In the genomic region with DNA sequence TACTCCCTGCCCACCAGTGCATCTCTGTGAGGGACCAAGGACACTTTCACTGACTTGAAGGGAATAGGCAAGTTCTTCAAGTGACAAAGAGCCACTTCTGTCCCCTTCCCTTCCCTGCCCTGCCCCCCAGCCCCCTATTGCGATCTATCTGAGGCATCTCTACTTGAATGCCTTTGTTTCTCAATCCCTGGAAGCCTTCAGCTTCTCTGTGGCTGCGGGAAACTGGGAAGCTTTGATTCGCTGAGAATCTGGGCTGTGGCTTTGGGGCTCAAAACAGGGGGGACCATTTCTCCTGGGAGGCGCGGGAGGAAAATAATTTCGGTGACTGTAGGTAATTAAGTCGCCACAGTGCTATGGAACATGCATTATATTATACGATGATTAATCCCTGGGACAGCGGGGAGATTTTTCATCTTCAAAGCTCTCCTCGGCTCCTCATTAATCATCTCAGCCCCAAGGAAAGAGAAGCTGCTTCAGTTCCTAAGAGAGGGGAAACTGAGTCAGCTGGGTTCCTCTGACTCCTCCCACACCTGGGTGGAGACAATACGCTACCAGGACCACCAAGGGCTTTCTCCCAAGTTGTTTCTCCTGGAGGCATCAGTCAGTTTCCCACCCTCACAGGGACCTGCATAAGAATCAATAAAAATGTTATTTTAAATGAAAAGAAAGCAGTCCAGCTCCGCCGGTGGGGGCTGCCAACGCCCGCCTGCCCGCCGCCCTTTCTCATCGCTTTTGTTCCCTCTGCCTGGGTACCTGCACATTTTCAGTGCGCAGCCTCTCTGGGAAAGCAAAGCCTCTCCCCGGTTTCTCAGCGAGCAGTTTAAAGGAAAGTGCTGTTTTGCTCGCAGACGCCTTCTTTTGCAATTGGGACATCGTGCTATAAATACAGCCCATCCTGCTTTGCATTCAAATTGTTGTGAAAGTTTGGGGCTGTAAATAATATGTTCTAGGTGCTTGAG, we compare ENCODE assay signal across 8 mouse cellular contexts. TPM values are rescaled to one million over a fixed set of nuclear protein-coding genes. Genes with fewer than 3 reads are reported as not detected.
DNase-seq lines count a peak whose midpoint lies in the region; ATAC-seq lines count a peak whose summit lies in the region.
"Had no signal": no experiment of that assay in that cellular context is flagged by ENCODE, and none has a peak within 500 bp of the region (broad histone marks: within the 10 kb centered on the region; RNA-seq: fewer than 3 reads in every experiment).

No protein-coding gene starts in this region.

- no peaks in the 10 kb centered on the region for H3K9me3 ChIP-seq in hindbrain, embryonic 16.5 days (ENCODE audit: control insufficient read depth, low read length)
- no peaks in the 10 kb centered on the region for H3K9me3 ChIP-seq in midbrain, embryonic 11.5 days (ENCODE audit: control insufficient read depth, low read length)

- peak overlapping the region; percentile 53 for H3K9ac ChIP-seq in hindbrain, embryonic 16.5 days (ENCODE audit: low read depth, low read length)
- peak overlapping the region; percentile 31 for H3K9ac ChIP-seq in midbrain, embryonic 11.5 days (ENCODE audit: low read length)

- peak overlapping the region; percentile 26 for H3K4me3 ChIP-seq in hindbrain, embryonic 16.5 days (ENCODE audit: low read length)
- H3K4me3 ChIP-seq in midbrain, embryonic 11.5 days (ENCODE audit: low read depth, low read length), result peak overlapping the region; percentile 26

- peaks cover 13% of the 10 kb centered on the region; the same call in 1 of the 2 replicates for H3K4me1 ChIP-seq in hindbrain, embryonic 16.5 days (ENCODE audit: control insufficient read depth, insufficient read depth, low read depth, low read length)
- peaks cover 7% of the 10 kb centered on the region for H3K4me1 ChIP-seq in midbrain, embryonic 11.5 days (ENCODE audit: control insufficient read depth, insufficient read depth, low read length)

- H3K4me2 ChIP-seq in hindbrain, embryonic 16.5 days (ENCODE audit: low read length), result peak overlapping the region; percentile 56
- peak overlapping the region; percentile 55 for H3K4me2 ChIP-seq in midbrain, embryonic 11.5 days

- no peaks in the 10 kb centered on the region for H3K36me3 ChIP-seq in hindbrain, embryonic 16.5 days (ENCODE audit: control insufficient read depth, insufficient read depth, low read length)
- no peaks in the 10 kb centered on the region for H3K36me3 ChIP-seq in midbrain, embryonic 11.5 days (ENCODE audit: control insufficient read depth, insufficient read depth, low read length)

- WGBS in hindbrain, embryonic 16.5 days, result 3% methylated on average over 24 of the region's 24 CpGs
- 4% methylated on average over 24 of the region's 24 CpGs for WGBS in midbrain, embryonic 11.5 days

- ATAC-seq in hindbrain, embryonic 16.5 days, result peak; percentile 77
- ATAC-seq in midbrain, embryonic 11.5 days (ENCODE audit: low FRiP score), result peak; percentile 50; the same call in 1 of the 2 replicates

- H3K27me3 ChIP-seq in hindbrain, embryonic 16.5 days (replicated peaks; ENCODE audit: control insufficient read depth, insufficient read depth, low read length), result no peaks in the 10 kb centered on the region
- peaks cover 3% of the 10 kb centered on the region; the same call in 1 of the 2 replicates for H3K27me3 ChIP-seq in midbrain, embryonic 11.5 days (ENCODE audit: control insufficient read depth, insufficient read depth, low read length)

- peak overlapping the region; percentile 72 for H3K27ac ChIP-seq in hindbrain, embryonic 16.5 days (ENCODE audit: low read depth, low read length)
- H3K27ac ChIP-seq in midbrain, embryonic 11.5 days (ENCODE audit: low read depth, low read length), result no peak overlapping the region

- DNase-seq in Muller cell, postnatal 12 days (ENCODE audit: inconsistent ontology term), result peak; percentile 46
- peak; percentile 40 for DNase-seq in brain, embryonic 18.5 days (ENCODE audit: low read depth, low spot score)
- DNase-seq in midbrain, embryonic 11.5 days (ENCODE audit: low spot score, missing footprints), result peak; percentile 91
- no peak for DNase-seq in adrenal gland, postnatal 4 days (ENCODE audit: low spot score in 2 of 2)
- DNase-seq in ovary, adult 18-20 months (ENCODE audit: low spot score), result no peak
- DNase-seq in cerebellum, adult 18-20 months, result no peak

RNA-seq across cellular contexts. Expression of a gene that starts 14.1 kb away (rescaled TPM):
- not detected in 2 replicates for polyA plus RNA-seq in hindbrain, embryonic 16.5 days (2015; fragmentation: Nextera tagmentation; extraction: Ambion mirVana)
- polyA plus RNA-seq in midbrain, embryonic 11.5 days (2014; fragmentation: Nextera tagmentation; extraction: Ambion mirVana), result 0.15 and 0.32 TPM in 2 replicates
- total RNA-seq in adrenal gland, postnatal 4 days (2021), result 1 to 10 TPM in 1 of 2 experiments, under 1 TPM in 1; 0.84 to 2.4 TPM
- total RNA-seq: liver, adult 2 months had no signal
- polyA plus RNA-seq: liver, adult 2 months had no signal

Comparison
In these comparisons a context has a peak if more than half of its experiments do, and no peak if none do; other contexts are left out.
1. DNase-seq: peak in Muller cell, postnatal 12 days (single experiment), brain, embryonic 18.5 days (single experiment) and midbrain, embryonic 11.5 days (single experiment); none in adrenal gland, postnatal 4 days (0 of 2), ovary, adult 18-20 months (single experiment) and cerebellum, adult 18-20 months (0 of 2).